Mouse (Mus musculus) limb, embryonic 11.5 days (tissue): ENCODE measurements around the gene Rhob. TPM values are rescaled to one million over a fixed set of nuclear protein-coding genes. Genes with fewer than 3 reads are reported as not detected.

Experiments used
- ATAC-seq: fragments of 200-750 bp; cut with Nextera tagmentation; 2 replicates; pipeline ENCODE4 v1.8.0; 2017; ENCODE audit warnings: low read depth; ENCODE audit not compliant: insufficient number of reproducible peaks, low FRiP score, low TSS enrichment
- DNase-seq: peaks from one replicate; pipeline ENCODE4 v3.0.0-alpha.2; 2015; ENCODE audit warnings: low spot score
- H3K27ac ChIP-seq: fragments of 300-500 bp; sonication (generic); replicated peaks from 2 replicates; pipeline ENCODE4 v1.5.1; 2014; ENCODE audit warnings: low read depth, mild to moderate bottlenecking, low read length
- H3K27me3 ChIP-seq: fragments of 300-500 bp; sonication (generic); 2 replicates; pipeline ENCODE4 v1.6.1; 2014; ENCODE audit warnings: mild to moderate bottlenecking, low read length, mixed read lengths; ENCODE audit not compliant: control insufficient read depth, insufficient read depth
- H3K36me3 ChIP-seq: fragments of 300-500 bp; sonication (generic); 2 replicates; pipeline ENCODE4 v1.6.1; 2014; ENCODE audit warnings: mild to moderate bottlenecking, low read length, moderate library complexity, mixed read lengths; ENCODE audit not compliant: control insufficient read depth, insufficient read depth
- H3K4me1 ChIP-seq: fragments of 300-500 bp; sonication (generic); 2 replicates; pipeline ENCODE4 v1.6.1; 2014; ENCODE audit warnings: low read length, mixed read lengths; ENCODE audit not compliant: control insufficient read depth, insufficient read depth
- H3K4me2 ChIP-seq: fragments of 300-500 bp; sonication (generic); 2 replicates; pipeline ENCODE4 v1.6.1; 2014; ENCODE audit warnings: low read depth, mild to moderate bottlenecking, moderate library complexity; ENCODE audit not compliant: severe bottlenecking
- H3K4me3 ChIP-seq: fragments of 300-500 bp; sonication (generic); 2 replicates; pipeline ENCODE4 v1.5.1; 2014; ENCODE audit warnings: low read depth, low read length
- H3K9ac ChIP-seq: fragments of 300-500 bp; sonication (generic); 2 replicates; pipeline ENCODE4 v1.6.1; 2014; ENCODE audit warnings: mild to moderate bottlenecking, low read length
- H3K9me3 ChIP-seq: fragments of 300-500 bp; sonication (generic); 2 replicates; pipeline ENCODE4 v1.6.1; 2016; ENCODE audit warnings: low read length; ENCODE audit not compliant: control insufficient read depth
- WGBS: fragments of 180-500 bp; shearing (Covaris S2); extraction: QIAGEN DNeasy Blood & Tissue Kit; methylation state at CpG from one replicate; pipeline ENCODE4 v1.1.7; 2014; 5-methylcytosine and 5-hydroxymethylcytosine counted together
- polyA plus RNA-seq: library from polyadenylated mRNA; unstranded; fragments of >200 nt; fragmentation: Nextera tagmentation; extraction: Ambion mirVana; gene quantifications from 2 replicates; pipeline ENCODE4 v1.2.1, GENCODE M21; 2014

Rhob gene
- polyA plus RNA-seq, 1 experiment from 2014 or later = 27.6 TPM

DNA sequence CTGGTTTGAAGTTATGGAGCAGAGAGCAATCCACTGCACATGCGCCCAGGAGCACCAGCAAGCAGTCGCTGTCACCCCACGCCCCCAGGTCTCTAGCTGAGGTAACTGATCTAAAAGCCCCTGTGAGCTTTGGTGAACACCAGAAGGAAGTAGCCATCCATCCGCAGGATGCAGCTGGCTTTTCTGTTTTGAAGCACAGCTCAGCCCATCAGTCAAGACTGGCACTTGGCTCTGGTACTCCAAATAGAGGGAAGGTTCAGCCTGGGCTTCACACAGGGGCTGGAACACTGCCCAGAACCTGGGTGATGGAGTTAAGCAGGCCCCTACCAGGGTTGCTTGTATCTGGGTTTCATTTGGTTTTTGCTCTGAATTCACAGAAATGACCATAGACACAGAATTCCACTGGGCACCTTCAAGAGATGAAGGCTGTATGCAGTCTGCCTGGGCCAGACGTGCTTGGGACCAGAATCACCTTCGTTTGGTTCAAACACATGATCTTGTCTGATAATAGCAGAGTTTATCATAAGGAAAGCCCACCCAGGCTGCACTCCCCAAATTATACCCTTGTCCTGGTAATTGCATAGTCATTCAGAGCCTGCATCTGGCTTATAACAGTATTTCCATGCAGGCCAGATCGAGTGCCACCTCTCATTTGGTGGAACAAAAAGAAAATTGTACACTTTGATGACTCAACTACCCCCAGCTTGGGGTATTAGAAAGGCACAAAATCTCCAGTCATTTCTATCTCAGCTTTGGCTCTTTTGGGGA, 27.0 kb downstream of the Rhob start:
- no peak overlapping the region for H3K4me3 ChIP-seq
- ATAC-seq = no peak
- DNase-seq = no peak
- no peaks in the 10 kb centered on the region for H3K9me3 ChIP-seq
- no peak overlapping the region for H3K4me2 ChIP-seq
- no peaks in the 10 kb centered on the region for H3K36me3 ChIP-seq
- H3K9ac ChIP-seq = no peak overlapping the region
- no peaks in the 10 kb centered on the region for H3K27me3 ChIP-seq
- H3K4me1 ChIP-seq = no peaks in the 10 kb centered on the region
- WGBS = 81% methylated on average over 7 of the region's 7 CpGs
- no peak overlapping the region for H3K27ac ChIP-seq

DNA sequence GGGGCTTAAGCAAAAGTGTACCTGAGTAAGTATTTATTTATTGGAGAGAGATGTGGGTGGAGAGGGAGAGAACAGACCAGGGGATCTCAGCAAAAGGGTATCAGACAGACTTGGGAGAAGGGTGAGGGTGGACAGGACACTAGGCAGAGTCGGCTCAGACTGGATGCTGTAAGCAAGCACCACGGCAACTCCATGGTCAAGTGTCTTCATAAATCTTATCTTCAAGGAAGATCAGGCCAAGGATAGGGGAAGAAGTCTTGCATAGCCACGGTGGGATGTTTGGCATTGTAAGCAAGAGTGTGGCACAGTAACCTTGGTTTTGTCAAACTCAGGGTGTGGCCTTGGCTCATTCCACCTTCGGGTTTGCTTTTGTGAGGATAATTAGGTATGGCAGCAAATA, 27.8 kb downstream of the Rhob start:
- no peak overlapping the region for H3K4me3 ChIP-seq
- H3K27me3 ChIP-seq = no peaks in the 10 kb centered on the region
- no peaks in the 10 kb centered on the region for H3K9me3 ChIP-seq
- H3K27ac ChIP-seq = no peak overlapping the region
- H3K4me1 ChIP-seq = no peaks in the 10 kb centered on the region
- ATAC-seq (no peak), DNase-seq (no peak)
- WGBS = 78% methylated on average over 4 of the region's 4 CpGs
- H3K4me2 ChIP-seq = no peak overlapping the region
- no peaks in the 10 kb centered on the region for H3K36me3 ChIP-seq
- H3K9ac ChIP-seq = no peak overlapping the region

DNA sequence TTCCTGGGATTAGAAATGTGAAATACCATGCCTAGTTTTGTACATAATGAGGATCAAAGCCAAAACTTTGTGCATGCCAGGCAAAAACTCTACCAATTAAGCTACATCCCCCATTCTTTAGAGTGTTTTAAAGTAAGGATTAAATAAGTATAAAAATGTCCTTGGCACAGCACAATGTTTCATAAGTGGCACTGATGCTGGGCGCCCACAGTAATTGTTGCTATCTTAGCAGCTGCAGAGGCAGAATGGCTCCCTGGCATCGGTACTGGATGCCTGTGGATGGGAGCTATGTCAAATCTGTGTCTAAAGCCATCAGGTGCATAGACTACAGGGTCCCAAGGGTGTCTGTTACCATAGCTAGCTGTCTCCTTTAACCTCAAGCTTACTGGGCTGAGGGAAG, 28.8 kb downstream of the Rhob start:
- H3K27me3 ChIP-seq = no peaks in the 10 kb centered on the region
- H3K4me2 ChIP-seq = no peak overlapping the region
- no peak overlapping the region for H3K27ac ChIP-seq
- H3K36me3 ChIP-seq = no peaks in the 10 kb centered on the region
- H3K4me1 ChIP-seq = no peaks in the 10 kb centered on the region
- no peak for DNase-seq
- H3K4me3 ChIP-seq = no peak overlapping the region
- no peaks in the 10 kb centered on the region for H3K9me3 ChIP-seq
- ATAC-seq = no peak
- 84% methylated on average over 2 of the region's 2 CpGs for WGBS
- no peak overlapping the region for H3K9ac ChIP-seq

DNA sequence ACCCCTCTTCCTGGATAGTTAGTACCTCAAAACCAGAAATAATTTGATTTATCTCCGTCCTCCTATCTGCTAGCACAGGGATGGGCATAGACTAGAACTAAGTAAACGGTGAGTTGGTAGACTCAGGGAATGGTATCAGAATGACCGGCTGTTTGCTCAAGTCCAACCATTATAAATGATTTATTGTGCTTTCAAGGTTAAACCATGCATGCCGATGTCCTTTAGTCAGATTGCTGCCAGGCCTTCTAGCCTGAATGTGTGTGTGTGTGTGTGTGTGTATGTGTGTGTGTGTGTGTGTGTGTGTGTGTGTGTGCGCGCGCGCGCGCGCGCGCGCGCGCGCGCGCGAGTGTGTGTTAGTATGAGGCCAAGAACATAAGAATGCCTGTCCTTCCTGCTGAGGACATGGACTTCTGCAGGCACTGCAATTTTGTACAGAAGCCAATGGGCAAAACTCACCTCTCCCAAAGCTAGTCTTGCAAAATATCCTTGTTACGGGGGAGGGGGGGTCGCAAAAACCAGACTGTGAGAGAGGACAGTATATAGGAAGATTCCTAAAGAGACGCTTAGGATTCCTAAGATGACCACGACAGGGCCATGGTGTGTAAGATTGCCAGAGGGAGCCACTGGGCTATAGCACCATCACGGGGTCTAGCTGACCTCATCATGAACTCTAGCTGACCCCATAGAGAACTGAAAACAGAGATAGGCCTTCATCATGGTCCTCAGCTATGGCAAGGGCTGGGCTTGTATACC, 29.9 kb downstream of the Rhob start:
- Histone ChIP-seq H3K27ac (no peak overlapping the region), H3K27me3 (no peaks in the 10 kb centered on the region), H3K9ac (no peak overlapping the region), H3K4me3 (no peak overlapping the region), H3K4me2 (no peak overlapping the region), H3K4me1 (no peaks in the 10 kb centered on the region), H3K9me3 (no peaks in the 10 kb centered on the region), H3K36me3 (no peaks in the 10 kb centered on the region)
- 85% methylated on average over 25 of the region's 25 CpGs for WGBS
- no peak for ATAC-seq
- no peak for DNase-seq

DNA sequence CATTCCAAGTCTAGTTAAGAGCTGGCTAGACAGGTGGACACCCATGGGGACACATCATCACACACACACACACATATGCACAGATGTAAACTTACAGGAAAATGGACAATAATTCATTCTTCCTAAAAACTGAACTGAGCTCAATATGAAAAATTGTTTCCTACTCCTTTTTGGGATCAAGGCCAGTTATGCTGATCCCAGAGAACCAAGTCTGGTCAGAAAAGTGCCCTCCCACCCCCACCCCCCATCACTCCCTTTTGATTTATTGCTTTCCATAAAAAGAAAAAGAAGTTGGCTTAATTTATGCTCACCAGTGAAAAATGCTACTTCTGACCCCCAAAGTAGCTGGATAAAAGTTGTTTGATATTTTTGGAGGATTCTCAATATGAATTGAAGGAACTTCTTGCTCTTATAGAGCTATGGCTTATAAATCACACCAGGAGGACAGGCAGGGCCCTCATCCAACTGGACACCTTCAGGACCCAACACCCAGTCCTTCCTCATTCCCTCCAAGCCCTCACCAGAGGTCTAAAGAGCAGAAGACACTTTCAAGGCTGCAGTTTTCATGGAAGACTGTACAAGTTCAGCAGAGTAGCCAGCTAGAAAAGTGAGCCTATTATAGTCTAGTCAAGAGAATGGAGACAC, 31.5 kb downstream of the Rhob start:
- no peak for DNase-seq
- ATAC-seq = no peak
- Histone ChIP-seq H3K4me2 (no peak overlapping the region), H3K4me3 (no peak overlapping the region), H3K9ac (no peak overlapping the region), H3K27ac (no peak overlapping the region), H3K27me3 (no peaks in the 10 kb centered on the region), H3K4me1 (no peaks in the 10 kb centered on the region), H3K9me3 (no peaks in the 10 kb centered on the region), H3K36me3 (no peaks in the 10 kb centered on the region)

DNA sequence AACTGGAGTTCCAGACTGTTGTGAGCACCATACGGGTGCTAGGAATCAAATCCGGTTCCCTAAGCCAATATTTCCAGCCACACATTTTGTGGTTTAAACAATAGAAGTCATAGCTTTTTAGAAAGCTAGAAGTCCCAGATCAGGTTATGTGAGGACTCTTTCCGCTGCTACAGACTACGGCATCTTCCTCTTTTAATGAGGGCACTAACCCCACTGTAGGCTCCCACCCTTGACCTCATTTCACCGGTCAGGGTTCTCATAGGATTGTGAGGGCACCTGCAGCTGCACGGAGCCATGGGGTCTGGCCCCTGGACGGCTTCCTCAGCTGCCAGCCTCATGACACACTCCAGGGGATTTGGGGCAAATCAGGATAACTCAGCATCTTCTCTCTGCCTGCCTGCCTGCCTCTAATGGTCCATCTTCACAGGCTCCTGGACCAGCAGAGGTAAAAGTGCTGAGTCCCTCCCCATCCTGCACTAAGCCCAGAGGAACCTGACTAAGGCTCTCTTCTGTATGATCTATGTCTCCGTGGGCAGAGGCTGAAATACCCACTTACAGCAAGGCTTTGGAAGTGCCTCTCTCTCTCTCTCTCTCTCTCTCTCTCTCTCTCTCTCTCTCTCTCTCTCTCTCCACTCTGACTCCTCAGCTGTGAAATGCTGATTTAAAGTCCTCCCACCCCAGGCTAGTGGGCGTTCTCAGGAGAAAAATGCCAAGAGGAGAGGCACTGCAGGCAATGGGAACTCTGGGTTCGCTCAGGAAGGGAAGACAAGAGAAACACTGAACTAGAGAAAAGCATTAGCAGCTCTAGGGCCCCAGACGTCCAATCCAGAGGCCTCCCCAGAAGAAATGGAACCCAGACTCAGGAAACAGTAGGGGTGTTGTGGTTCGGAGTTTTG, 32.5 kb downstream of the Rhob start:
- DNase-seq = no peak
- Histone ChIP-seq H3K27ac (no peak overlapping the region), H3K9me3 (no peaks in the 10 kb centered on the region), H3K9ac (no peak overlapping the region), H3K4me1 (no peaks in the 10 kb centered on the region), H3K4me2 (no peak overlapping the region), H3K4me3 (no peak overlapping the region), H3K27me3 (no peaks in the 10 kb centered on the region), H3K36me3 (no peaks in the 10 kb centered on the region)
- ATAC-seq = no peak
- 61% methylated on average over 12 of the region's 12 CpGs for WGBS

DNA sequence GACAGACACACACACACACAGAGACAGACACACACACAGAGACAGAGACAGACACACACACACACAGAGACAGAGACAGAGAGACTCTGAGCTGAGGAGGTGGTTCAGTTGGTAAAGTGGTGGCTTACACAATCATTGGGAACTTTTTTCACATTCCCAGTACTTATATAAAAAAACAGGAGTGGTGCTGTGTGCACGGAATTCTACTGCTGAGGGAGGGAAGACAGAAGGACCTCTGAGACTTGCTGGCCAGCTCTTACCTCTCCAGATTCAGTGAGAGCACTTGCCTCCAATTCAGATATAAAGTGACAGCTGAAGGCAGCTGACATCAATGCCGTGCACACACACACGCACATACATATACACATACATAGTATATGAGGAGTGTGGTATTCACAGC, 34.1 kb downstream of the Rhob start:
- no peak for DNase-seq
- Histone ChIP-seq H3K36me3 (no peaks in the 10 kb centered on the region), H3K9ac (no peak overlapping the region), H3K27ac (no peak overlapping the region), H3K4me1 (no peaks in the 10 kb centered on the region), H3K4me2 (no peak overlapping the region), H3K27me3 (no peaks in the 10 kb centered on the region), H3K4me3 (no peak overlapping the region), H3K9me3 (no peaks in the 10 kb centered on the region)
- no peak for ATAC-seq
- WGBS = 82% methylated on average over 3 of the region's 3 CpGs

DNA sequence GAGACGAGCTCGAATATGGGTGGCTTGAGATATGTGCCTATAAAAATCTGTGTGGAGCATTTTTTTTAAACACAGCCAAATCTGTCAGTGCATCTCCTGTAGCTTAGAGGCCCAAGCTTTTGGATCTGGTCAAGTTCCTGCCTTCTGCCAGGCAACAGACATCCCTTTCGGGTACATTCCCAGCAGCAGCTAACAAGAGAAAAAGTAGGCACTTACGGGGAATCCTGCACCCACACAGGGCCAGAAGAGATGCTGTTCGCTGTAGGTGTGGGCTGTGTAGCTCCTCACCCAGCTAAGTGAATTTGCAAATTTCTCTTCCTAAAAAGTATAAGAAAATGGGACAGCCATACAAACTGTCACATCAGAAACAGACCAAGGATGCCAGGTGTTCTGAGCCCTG, 34.8 kb downstream of the Rhob start:
- H3K4me1 ChIP-seq = no peaks in the 10 kb centered on the region
- no peak overlapping the region for H3K27ac ChIP-seq
- H3K36me3 ChIP-seq = no peaks in the 10 kb centered on the region
- DNase-seq (no peak), ATAC-seq (no peak)
- H3K4me3 ChIP-seq = no peak overlapping the region
- H3K4me2 ChIP-seq = no peak overlapping the region
- H3K9me3 ChIP-seq = no peaks in the 10 kb centered on the region
- 90% methylated on average over 5 of the region's 5 CpGs for WGBS
- H3K9ac ChIP-seq = no peak overlapping the region
- no peaks in the 10 kb centered on the region for H3K27me3 ChIP-seq
